Mouse (Mus musculus) megakaryocyte, adult 5-6 weeks (primary cell): ENCODE measurements around the gene Srarp. TPM values are rescaled to one million over a fixed set of nuclear protein-coding genes. Genes with fewer than 3 reads are reported as not detected.

Experiments
- ATAC-seq: 2 replicates; pipeline ENCODE4 v1.8.0; 2016; ENCODE audit warnings: mild to moderate bottlenecking, inconsistent platforms; ENCODE audit not compliant: poor library complexity, severe bottlenecking
- total RNA-seq, 2 experiments: library from RNA; stranded (forward) in 1 of 2; stranded (reverse) in 1 of 2; fragments of 153-499, 151-499 nt in 1 of 2; fragments of 221-1000, 200-1000 nt in 1 of 2; gene quantifications; 2 replicates each; pipeline versions ENCODE4 v1.2.3 to v1.2.4; 2015 to 2017

Gene Srarp
- total RNA-seq (2015) (not detected in 2 replicates), total RNA-seq (2017) (not detected in 2 replicates)

DNA sequence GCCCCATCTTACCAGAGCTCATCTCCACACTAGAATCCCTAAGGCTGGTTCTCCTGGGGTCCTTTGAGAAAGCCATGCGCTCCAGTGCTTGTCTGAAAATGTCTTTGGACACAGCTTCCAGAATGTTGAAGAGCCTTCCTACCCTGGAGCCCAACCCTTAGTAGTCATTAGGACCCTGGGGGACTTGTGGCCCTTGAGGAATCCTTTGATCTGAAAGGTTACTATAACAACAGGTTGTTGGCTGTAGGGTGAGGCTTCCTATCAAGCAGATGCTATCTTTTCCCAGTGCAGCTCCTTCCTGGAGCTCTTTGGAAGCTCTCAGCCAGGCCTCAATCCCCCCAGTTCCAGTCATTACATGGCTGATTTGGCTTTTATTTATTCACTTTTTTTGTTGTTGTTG, at the start of gene Srarp:
Gene Srarp (minus strand): TSS at position 132 of the 400 bp plus-strand sequence.
- ATAC-seq = no peak

DNA sequence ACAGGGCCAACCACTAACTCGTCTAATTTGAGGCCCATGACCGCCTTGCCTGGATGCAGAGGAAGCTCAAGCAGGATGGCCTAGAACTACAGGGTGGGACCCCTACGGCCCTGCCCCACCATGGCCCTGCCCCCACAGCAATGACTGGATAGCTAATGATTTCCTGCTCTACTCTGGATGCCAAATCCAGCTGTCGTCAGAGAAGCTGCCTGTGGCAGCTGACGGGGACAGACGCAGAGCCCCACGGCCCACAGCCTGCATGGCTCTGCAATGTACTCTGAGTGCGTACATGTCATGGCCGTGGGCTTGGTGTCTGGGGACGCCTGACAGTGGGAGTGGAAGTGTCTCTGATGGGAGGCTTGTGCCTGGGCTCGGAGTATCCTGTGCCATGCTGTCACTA, 48.2 kb upstream of the Srarp start:
- no peak for ATAC-seq

DNA sequence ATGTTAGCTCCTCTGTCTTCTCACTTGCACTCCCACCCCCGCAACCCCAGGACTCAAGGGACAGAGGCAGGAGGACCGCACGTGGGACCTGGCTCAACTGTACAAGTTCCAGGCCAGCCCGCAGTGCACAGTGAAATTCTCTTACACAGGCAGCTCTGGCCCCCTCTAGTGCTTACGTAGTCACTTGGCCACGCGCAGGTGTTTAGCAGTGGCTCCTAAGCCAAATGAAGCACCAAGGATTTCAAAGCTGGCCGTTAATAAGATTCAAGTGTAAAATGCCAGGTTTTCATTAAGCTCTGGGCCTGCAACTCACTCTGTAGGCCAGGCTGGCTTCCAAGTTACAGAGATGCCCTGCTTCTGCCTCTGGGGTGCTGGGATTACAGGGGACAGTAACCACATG, 43.5 kb upstream of the Srarp start:
- no peak for ATAC-seq

DNA sequence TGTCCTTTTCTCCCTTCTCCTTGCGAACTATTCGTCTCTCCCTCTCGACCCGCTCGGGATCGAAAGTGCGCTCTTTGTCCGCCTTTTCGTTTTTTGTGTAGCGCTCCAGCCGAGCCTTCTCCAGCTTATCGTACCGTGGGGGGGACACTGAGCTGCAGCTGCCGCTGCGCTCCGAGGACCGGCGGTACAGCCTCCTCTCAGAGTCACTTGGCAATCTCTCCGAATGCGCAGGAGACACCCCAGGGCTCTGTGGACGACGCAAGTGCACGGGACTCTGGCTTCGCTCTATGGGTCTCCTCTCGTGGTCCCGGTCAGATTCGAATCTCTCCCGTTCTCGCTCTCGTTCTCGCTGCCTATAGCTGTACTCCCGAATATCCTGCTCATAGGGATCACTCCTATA, 42.9 kb upstream of the Srarp start:
- no peak for ATAC-seq

DNA sequence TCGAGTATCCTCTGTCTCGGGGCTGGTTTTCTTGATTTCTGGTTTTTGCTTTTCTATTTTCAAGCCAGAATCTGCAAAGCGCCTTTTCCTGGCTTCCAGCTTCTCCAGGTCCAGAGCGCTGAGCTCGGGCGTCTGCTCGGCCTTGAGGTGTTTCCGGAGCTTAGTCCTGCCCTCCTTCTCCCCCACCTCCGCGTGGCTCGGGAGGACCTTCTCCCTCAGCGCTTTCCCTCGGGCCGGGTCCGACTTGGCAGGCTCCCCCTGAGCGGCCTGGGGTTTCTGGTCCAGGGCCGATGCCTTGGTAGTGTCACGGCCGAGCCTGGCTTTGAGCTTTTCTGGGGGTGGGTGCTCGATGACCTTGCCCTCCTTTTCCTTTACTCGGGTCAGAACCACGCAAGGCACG, 42.3 kb upstream of the Srarp start:
- no peak for ATAC-seq

DNA sequence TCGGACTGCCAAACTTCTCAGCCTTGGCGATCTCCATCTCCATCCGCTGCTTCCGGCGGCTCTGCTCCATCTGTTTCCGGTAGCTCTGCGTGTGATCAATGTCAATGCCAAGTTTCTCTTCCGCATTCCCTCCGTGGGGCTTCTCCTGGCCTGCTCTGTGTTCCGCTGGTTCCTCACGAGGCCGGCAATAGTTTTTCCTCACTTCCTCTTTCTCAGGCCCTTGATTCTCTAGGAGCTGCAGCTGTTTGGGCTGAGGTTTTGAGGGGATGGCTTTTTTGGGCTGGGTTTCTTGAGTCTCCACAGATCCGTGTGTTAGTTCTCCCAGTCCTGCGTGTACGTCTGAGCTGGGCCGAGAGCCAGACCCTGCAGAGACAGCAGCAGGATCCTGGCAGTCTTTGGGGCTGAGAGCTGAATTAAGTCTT, 41.8 kb upstream of the Srarp start:
- ATAC-seq = peak; percentile 98

DNA sequence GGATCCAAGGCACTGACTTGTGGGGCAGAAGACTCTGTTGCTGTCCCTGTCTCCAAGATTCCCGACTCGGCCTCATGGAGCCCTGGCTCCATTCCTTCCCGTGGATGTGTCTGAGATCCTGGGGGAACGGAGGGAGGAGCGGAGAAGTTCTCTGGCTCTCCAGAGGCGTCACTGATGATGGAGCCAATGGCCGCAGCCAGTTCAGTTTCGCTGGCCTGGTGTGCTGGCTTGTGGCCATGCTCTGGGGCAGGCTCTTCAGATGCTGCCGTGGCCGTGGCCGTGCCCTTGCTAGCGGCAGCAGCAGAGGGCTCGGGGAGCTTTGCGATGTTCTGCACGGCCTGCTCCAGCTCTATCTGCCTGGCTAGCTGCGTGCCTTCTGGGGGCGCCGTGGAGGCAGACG, 38.5 kb upstream of the Srarp start:
- no peak for ATAC-seq

DNA sequence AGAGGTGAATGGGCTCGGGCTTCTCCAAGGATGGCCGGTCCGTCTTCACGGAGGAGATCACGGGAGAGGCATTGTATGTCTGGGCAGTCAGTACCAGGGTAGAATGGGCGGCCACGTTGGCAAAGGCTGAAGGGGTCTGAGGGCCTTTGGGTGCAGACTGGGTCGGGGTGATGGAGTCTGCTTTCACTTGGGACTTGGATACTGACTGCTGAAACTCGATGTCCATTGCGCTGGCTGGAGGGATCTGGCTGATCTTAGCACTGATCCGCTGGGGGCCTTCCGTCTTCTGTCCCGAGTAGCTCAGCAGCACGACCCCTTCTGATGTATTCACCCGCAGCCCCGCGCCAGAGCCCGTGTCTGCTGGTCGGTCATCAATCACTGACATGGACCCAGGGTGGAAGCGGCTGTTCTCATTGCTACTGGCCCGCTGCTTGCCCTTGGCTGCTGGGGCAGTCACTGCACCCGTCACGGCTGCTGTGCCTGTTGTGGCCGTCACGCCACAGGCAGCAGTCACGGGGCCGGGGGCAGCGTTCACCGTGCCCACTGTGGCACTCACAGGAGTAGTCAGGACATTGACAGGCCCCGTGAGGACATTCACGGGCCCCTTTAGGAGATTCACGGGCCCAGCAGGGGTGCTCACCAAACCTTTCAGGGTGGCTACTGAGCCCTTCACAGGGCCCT, 36.9 kb upstream of the Srarp start:
- ATAC-seq = no peak

DNA sequence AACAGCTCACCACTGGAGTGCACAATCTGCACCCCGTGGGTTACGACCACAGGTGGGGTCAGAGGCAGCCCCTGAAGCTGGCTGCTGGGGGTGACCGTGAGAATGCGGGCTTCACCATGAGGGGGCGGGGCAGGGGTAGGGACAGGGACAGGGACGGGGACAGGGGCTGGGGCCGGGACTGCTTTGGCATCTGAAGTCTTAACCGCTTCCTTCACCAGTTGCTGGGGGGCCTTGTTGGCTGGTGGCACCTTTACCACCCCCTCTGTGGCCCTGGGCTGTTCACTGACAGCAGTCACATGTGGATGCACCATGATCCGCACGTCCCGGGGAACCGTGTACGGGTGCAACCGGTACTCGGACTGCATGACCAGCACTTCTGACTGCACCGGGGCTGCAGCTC, 35.6 kb upstream of the Srarp start:
- 0 out of 2 replicates have a peak, but pooled peaks have one; percentile 9 for ATAC-seq

DNA sequence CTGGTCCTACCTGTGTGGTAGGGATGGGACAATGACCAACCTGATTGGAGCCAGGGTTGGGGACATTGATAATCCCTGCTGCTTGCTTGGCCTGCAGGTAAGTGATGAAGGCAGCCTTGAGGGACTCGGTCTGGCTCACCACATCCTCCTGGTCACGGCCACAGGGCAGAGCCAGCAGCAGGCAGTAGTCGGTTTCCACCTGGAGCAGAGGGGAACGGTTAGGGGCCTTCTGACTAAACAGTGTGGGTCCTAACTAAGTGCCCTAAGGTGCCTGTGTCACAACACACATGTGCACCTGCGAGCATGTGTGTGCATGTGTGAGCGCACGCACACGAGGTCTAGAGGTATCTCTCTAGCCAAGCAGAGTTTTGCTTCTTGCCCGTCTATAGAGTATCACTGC, 33.4 kb upstream of the Srarp start:
- ATAC-seq = no peak

DNA sequence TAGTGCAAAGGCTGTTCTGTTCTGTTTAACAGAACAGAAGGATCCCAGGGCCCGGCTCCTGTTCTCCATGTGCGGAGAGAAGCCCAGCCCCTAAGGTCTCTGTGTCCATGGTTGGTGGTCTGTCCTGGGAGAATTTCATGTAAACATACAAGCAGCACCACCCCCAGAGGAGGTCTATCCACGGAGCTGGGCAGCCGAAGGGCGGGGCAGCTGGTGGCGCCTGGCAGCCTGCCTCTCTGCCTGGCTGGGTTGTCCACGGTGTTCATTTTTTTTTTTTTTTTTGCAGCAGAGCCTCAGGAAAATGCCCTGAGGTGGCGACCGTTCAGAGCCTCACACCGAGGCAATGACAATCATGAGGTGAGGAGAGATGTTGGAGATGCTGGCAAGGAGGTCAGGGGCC, 32.7 kb upstream of the Srarp start:
- ATAC-seq = no peak

DNA sequence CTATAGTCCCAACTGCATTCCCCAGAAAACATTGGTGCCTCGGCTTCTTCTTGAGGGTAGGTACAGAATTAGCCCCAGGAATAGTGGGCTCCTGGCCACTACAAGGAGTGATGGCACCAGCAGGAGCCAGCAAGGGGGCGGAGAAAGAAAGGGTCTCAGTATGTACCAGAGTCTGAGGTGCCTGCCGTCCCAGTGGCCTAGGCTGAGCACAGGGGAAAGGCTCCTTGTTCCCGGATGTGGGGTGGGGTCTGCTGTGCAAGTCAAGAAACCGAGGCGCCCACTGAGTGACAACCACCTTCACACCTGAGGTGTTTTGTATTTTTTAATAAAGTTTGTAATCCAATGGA, 31.6 kb upstream of the Srarp start:
- ATAC-seq = no peak

DNA sequence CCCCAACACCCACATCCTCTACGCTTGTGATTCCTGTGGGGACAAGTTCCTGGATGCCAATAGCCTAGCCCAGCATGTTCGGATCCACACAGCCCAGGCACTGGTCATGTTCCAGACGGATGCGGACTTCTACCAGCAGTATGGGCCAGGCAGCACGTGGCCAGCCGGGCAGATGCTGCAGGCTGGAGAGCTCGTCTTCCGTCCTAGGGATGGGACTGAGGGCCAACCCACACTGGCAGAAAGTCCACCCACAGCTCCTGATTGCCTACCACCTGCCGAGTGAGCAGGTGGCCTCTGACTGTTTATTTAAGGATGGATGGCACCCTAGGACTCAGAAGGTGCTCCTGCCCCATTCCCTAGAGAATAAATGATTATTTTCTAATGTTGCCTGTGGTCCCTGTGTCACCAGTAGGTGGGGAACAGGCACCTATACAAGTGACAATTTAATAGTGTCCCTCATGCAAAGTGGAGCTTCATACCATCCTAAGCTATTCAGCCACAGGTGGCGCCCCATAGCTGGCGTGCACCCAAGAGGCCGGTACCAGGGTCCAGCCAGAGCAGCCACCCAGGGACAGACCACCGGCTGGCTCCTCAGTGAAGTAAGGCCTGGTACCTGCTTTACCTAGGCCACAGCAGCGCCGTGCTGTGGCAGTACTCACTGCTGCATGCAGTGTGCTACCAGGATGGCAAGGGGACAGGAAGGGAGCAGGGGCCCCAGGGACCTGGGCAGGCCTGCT, 31.1 kb upstream of the Srarp start:
- ATAC-seq = no peak

DNA sequence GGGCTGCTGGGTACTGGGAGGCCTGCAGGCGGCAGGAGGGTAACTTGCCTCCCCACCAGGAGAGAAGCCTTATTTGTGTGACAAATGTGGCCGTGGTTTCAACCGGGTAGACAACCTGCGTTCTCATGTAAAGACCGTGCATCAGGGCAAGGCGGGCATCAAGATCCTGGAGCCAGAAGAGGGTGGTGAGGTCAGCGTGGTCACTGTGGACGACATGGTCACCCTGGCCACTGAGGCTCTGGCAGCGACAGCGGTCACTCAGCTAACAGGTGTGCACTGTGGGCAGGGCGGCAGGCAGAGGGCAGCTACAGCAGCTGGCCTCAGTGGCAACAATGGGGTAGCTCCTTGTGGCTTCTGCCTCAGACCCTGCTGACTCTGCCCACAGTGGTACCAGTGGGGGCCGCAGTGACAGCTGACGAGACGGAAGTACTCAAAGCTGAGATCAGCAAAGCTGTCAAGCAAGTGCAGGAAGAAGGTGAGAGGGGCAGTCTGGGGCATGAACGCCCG, 30.4 kb upstream of the Srarp start:
- ATAC-seq = no peak

DNA sequence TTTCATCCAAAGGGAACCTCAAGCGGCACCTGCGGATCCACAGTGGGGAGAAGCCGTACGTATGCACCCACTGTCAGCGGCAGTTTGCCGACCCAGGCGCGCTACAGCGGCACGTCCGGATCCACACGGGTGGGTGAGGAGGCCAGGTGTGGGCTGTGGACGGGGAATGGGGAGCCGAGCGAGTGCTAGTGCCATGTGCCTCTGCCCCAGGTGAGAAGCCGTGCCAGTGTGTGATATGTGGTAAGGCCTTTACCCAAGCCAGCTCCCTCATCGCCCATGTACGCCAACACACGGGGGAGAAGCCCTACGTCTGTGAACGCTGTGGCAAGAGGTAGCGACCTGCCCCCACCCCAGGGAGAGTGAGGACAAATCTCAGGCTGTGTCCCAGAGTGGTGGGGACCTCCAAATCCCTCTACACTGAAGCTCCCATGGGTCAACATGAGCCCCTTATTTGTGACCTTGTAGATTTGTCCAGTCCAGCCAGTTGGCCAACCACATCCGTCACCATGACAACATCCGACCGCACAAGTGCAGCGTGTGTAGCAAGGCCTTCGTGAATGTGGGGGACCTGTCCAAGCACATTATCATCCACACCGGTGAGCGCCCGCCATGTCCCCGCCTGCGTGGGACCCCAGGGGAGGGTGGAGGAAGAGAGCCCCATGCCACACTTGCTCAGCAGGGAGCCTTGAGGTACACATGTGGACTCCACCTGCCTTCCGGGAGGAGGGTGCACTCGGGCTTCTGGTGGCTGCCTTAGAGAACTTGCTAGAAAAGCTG, 29.8 kb upstream of the Srarp start:
- ATAC-seq = no peak

DNA sequence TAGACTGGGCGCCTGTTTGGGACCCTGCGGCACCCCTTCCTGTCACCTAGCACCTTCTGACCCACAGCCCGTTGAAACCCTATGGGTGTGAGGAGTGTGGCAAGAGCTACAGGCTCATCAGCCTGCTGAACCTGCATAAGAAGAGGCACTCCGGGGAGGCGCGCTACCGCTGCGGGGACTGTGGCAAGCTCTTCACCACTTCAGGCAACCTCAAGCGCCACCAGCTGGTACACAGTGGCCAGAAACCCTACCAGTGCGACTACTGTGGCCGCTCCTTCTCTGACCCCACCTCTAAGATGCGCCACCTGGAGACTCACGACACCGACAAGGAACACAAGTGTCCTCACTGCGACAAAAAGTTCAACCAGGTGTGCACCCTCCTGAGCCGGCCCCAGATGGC, 28.8 kb upstream of the Srarp start:
- no peak for ATAC-seq

DNA sequence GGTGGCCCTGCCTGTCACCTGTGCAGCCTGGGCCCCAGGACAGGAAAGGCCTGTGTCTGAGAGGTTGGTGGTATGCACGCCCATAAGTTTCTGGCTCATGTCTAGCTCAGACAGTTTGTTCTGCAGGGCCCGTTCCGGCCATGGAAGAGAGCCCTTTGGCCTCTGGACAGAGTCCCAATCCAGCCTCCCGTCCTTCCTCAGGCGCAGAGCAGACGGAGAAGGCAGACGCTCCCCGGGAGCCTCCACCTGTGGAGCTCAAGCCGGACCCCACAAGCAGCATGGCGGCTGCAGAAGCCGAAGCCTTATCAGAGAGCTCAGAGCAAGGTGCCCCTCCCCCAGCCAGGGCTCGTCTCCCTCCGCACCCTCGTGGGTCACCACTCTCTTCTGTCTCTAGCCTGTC, 27.6 kb upstream of the Srarp start:
- no peak for ATAC-seq

DNA sequence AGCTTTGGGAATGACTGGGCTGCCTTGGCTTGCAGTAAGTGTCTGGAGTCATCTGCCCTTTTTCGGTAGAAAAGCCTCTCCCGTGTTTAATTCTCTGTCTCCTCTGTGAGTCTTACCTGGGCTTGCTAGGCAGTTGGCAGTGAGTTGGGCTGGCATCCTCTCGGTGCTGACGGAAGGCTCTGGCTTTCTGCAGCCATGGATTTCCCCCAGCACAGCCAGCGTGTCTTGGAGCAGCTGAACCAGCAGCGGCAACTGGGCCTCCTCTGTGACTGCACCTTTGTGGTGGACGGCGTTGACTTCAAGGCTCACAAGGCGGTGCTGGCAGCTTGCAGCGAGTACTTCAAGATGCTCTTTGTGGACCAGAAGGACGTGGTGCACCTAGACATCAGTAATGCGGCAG, 25.7 kb upstream of the Srarp start:
- ATAC-seq = no peak

DNA sequence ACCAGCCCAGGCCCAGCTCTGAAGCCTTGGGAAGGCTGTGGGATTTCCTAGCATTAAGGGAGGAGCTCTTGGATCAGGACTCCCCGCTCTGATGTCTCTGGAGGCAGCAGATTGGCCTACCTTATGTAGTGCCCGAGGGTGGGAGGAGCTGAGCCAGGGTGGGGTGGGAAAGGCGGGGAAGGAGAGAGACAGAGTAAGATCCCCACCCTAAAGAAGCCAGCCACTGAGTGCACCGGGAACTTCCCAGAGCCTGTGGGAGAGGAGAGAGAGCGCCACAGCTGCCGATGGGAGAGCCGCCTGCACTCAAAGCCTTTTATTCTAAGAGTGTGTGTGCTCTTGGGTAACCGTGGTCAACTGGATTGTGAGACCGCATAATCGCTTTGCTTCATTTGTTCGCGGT, 25.2 kb upstream of the Srarp start:
- ATAC-seq = no peak

DNA sequence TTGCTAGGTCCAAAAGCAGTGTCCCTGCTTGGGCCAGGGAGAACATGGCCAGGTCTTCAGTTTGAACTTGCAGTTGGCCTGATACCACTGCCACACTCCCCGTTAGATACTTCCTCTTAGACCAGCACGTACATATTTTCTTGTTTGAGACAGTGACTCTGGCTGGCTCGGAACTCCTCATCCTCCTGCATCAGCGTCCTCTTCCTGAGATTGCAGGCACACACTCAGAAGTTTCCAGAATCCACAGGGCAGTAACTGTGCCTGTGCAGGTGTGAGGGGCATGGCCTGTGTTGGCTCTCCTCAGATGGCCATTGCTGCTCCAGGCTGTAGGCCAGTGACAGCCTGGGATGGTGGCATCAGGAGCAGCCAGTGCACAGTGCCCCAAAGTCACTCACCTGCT, 24.6 kb upstream of the Srarp start:
- no peak for ATAC-seq

DNA sequence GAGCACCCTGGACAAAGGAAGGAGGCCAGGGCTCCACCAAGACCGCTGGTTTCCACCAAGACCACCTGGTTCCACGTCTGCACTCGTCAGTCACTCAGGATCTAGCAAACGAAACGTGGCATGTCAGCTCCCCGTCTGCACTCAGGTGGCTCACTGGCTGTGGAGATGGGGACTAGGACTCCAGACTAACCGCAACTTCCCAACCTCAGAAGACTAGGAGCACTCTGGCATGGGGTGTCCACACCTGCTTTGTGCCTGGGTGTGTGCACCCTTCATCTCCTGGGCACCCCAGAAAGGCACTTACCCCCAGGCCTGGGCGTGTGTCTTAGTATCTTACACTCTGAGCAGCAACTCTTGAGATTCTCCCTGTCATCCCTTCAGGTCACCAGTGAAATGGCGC, 23.9 kb upstream of the Srarp start:
- ATAC-seq = no peak

DNA sequence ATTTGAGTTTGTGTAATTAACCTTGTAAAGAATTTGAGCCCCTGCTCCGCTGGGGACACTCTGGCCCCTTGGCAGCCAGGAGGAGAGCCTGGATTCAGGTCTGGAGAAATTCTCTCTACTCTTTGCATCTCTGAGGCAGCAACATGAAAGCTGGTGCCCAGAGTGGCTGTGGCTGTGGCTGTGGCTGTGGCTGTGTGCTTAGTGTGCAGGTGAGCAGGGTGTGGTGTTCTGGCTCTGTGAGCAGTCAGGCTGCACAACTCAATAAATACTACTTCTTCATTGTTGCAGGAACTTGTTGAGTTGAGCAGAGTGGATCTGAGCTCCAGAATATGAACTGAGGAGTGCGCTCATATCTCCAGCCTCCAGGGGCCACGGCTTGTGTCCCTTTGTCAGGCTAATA, 23.0 kb upstream of the Srarp start:
- no peak for ATAC-seq
